Mouse (Mus musculus): ENCODE measurements around the gene Amdhd2.
"Not testable (repeated sequence)": the region's sequence is repeated elsewhere in the genome, so short reads cannot be mapped to it uniquely, and the experiment has no call there.

The Amdhd2 gene

GRCm38 (mm10) chr17:24155742-24156141 lies 7.8 kb downstream of the Amdhd2 start:
- no peak for DNase-seq (ENCODE audit: low spot score)

DNA sequence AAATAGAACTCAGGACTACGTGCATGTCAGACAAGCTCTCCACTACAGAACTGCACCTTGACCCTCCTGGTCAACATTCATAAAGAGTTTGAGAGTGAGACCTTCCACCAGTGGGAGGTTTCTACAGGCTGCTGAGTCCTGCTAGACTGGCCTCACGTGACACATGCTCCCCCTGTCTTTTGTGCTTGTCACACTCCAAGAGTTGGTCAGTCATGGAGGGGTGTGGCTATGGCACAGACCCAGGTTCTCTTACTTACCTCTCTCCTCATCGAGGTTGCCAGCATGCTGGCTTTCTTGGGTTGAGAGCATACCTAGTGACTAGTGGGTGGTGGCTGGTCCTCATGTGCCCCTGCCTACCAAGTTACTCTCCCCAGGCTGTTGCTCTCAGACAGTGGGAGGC lies 9.1 kb downstream of the Amdhd2 start:
- DNase-seq (ENCODE audit: low spot score) = no peak

- peak; percentile 58 for DNase-seq (ENCODE audit: low spot score)
Measured at GRCm38 (mm10) chr17:24151890-24152563, 11.5 kb downstream of the Amdhd2 start.

- no peak for DNase-seq (ENCODE audit: low spot score)
Measured at GRCm38 (mm10) chr17:24151382-24151781, 12.2 kb downstream of the Amdhd2 start.

- no peak for DNase-seq (ENCODE audit: low spot score)
Measured at GRCm38 (mm10) chr17:24150824-24151223, 12.7 kb downstream of the Amdhd2 start, which contains the start of gene Pdpk1. TSS of gene Pdpk1 (minus strand) at chr17:24150924.

DNA sequence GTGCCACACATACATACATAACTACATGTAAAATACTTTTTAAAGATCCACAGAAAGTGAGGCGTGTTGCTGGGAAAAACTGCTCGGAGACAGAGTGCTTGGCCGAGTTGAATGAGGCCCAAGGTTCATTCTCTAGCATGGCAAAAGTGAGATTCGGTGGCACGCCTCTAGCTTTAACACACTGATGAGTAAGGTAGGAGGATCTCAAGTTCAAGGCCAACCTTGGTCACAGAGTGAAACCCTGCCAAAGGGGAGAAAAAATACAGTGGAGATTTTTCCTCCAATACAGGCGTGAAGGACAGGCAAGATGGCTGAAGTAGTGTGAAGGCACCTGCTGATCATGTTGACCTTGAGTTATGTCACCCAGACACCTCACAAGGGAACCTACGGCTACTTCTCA lies 14.1 kb downstream of the Amdhd2 start:
- DNase-seq (ENCODE audit: low spot score) = no peak

DNA sequence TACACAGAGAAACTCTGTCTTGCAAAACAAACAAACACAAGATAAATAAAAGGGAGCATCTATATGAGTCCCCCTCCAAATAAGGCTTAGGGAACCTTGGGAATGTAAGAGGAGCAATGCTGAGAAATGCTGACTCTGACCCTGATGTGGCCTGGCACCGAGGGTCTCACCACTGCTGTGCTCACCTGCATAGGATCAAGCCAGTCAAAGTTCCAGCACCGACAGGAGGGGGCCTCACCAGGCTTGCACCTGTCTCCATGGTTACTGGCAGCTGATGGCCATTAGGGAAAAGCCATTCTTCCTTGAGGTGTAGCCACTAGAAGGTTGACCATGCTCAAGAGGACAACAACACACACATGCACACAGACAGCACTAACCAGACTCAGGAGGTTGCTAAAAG lies 20.7 kb downstream of the Amdhd2 start:
- no peak for DNase-seq (ENCODE audit: low spot score)

- DNase-seq (ENCODE audit: low spot score) = peak; percentile 97
Measured at GRCm38 (mm10) chr17:24141425-24141920, 22.1 kb downstream of the Amdhd2 start.

DNA sequence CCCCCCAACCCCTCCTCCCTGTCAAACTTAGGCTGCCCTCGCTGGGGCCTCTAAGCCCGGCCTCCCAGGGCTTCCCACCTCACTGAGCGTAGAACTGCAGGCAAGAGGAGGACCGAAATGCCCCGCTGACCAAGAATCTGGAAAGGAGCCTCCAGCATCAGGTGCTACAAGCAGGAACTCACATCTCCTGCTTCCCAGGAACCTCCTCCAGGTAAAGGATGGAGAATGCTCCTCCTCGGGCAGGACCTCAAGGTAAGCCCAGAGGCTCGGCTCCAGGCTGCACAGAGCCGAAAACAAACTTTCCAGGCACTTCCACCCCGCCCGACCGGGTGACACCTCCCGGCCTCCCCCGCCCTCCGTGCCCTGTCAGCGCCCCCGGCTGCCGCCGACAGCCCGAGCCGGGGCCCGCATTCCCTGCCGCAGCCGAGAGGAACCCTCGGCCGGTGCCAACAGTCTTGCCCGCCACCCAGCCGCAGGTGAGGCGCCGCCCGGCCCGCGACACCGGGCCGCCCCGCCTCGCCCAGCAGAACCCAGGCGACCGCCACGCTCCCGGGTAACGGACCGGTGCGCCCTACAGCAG lies 22.6 kb downstream of the Amdhd2 start:
- no peak for DNase-seq (ENCODE audit: low spot score)

GRCm38 (mm10) chr17:24139968-24140367 lies 23.6 kb downstream of the Amdhd2 start:
- no peak for DNase-seq (ENCODE audit: low spot score)

- no peak for DNase-seq (ENCODE audit: low spot score)
Measured at GRCm38 (mm10) chr17:24139256-24139655, 24.3 kb downstream of the Amdhd2 start.

GRCm38 (mm10) chr17:24137226-24137880 lies 26.2 kb downstream of the Amdhd2 start:
- no peak for DNase-seq (ENCODE audit: low spot score)

DNA sequence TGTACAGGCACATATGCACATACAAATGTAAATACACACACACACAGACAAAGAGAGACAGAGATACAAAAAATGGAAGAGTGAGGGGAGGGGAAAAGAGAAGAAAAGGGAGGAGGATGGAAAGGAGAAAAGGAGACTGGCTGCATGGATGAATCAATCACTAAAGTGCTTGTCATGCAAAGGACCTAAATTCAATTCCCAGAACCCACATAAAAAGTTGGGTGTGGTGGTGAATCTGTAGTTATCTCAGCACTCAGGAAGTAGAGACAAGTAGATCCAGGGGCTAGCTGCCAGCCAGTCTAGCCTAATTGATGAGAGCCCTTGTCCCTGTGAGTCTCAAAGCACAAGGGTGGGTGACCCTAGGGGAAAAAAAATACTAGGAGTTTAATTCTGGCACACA lies 29.5 kb downstream of the Amdhd2 start:
- no peak for DNase-seq (ENCODE audit: low spot score)

DNA sequence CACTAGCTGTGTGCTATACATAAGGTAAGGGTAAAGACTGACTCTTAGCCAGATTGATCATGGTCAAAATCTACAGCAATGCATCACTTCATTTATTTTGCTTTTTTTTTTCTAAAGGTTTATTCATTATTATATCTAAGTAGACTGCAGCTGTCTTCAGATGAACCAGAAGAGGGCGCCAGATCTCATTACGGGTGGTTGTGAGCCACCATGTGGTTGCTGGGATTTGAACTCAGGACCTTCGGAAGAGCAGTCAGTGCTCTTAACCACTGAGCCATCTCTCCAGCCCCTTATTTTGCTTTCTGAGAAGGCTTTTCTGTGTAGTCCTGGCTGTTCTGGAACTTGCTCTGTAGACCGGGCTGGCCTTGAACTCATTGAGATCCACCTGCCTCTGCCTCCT lies 30.6 kb downstream of the Amdhd2 start:
- not testable (repeated sequence) for DNase-seq (ENCODE audit: low spot score)

DNA sequence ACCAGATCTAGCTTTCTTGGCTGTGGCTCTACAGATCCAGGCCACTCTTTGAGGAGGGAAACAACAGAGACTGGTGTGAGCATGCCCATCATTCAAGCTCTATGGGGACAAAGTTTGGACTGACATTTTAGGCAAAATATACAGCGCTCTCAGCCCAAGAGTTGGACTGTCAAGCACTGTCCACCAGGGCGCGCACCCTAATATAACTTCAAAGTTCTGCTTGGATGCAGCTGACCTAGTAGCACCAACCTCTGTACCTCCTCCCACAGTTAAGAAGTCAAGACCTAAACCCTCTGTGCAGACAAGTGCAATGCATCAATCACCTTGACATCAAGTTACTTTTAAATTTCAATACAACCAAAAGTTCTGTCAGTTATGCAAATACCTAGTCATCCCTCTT lies 32.0 kb downstream of the Amdhd2 start:
- no peak for DNase-seq (ENCODE audit: low spot score)

DNA sequence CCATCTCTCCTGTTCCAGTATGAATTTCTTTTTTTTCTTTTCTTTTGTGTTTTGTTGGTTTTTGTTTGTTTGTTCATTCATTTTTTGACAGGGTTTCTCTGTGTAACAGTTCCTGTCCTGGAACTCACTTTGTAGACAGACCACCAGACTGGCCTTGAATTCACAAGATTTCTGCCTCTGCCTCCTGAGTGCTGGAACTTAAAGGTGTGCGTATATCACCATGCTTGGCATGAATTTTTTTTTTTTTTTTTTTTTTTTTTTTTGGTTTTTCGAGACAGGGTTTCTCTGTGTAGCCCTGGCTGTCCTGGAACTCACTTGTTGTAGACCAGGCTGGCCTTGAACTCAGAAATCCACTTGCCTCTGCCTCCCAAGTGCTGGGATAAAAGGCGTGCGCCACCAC lies 34.3 kb downstream of the Amdhd2 start:
- not testable (repeated sequence) for DNase-seq (ENCODE audit: low spot score)

DNA sequence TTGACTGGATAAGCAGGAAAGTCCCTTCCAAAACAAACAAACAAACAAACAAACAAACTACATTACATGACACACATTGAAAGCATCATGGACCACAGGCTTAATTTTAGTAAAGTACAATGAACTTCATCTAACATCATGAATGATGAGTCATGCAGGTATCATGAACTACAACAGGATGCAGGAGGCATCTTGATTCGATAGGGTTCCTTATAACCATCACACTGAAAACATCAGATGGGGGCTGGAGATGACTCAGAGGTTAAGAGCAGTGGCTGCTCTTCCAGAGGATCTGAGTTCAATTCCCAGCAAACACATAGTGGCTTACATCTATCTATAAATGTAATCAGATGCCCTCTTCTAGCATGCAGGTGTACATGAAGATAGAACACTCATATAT lies 36.0 kb downstream of the Amdhd2 start:
- DNase-seq (ENCODE audit: low spot score) = no peak

GRCm38 (mm10) chr17:24126801-24127200 lies 36.8 kb downstream of the Amdhd2 start:
- DNase-seq (ENCODE audit: low spot score) = no peak

- DNase-seq (ENCODE audit: low spot score) = no peak
Measured at GRCm38 (mm10) chr17:24119446-24119845, 44.1 kb downstream of the Amdhd2 start.

- DNase-seq (ENCODE audit: low spot score) = no peak
Measured at GRCm38 (mm10) chr17:24113031-24113430, 50.5 kb downstream of the Amdhd2 start.

GRCm38 (mm10) chr17:24111256-24111655 lies 52.3 kb downstream of the Amdhd2 start:
- no peak for DNase-seq (ENCODE audit: low spot score)

DNA sequence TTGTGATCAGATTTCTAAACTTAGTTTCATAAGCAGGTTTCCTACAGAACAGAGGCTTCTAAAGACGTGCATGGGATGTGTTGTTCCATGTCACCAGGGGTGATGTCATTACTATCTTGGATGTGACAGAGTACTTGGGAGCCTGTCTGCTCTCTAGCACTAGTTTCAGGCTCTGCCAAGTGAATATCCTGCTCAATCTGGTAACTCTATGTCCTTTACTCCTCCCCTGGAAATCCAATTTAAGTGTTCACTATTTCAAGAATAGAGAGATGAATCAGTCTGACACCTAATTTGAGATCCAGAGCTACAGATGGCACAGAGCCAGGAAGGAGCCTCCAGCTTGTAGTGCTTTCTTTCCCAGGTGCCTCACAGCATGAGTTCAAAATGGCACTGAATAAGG lies 54.7 kb downstream of the Amdhd2 start:
- no peak for DNase-seq (ENCODE audit: low spot score)

Measured in testis, postnatal 14 days (tissue).